ENCODE assay signal across 24 mouse cellular contexts in genomic region chr9:86324772-86325171, GRCm38 (mm10).
DNase-seq lines count a peak whose midpoint lies in the region; ATAC-seq and TF ChIP-seq lines count a peak whose summit lies in the region.
"Had no signal": no experiment of that assay in that cellular context is flagged by ENCODE, and none has a peak within 500 bp of the region (broad histone marks: within the 10 kb centered on the region; RNA-seq: fewer than 3 reads in every experiment).

No protein-coding gene starts in this region.

- H3K4me3 ChIP-seq in embryonic facial prominence, embryonic 13.5 days: no peak overlapping the region
- no peak overlapping the region for H3K4me3 ChIP-seq in limb, embryonic 14.5 days (replicated peaks; ENCODE audit: low read length)
- no peak overlapping the region for H3K4me3 ChIP-seq in forebrain, embryonic 11.5 days (ENCODE audit: low read depth, low read length)
- H3K4me3 ChIP-seq: erythroblast, embryonic 14.5 days; forebrain, embryonic 10.5 days; forebrain, embryonic 15.5 days; heart, embryonic 15.5 days; hindbrain, embryonic 10.5 days had no signal

- peak overlapping the region; percentile 64 for H3K27ac ChIP-seq in embryonic facial prominence, embryonic 13.5 days
- H3K27ac ChIP-seq in limb, embryonic 14.5 days (replicated peaks; ENCODE audit: low read depth, low read length): 0 out of 2 replicates have a peak overlapping the region, but pooled peaks have one; percentile 15
- H3K27ac ChIP-seq in forebrain, embryonic 11.5 days (ENCODE audit: low read depth, low read length): no peak overlapping the region
- H3K27ac ChIP-seq: forebrain, embryonic 15.5 days; heart, embryonic 15.5 days; hindbrain, embryonic 10.5 days; hindbrain, embryonic 14.5 days had no signal

- H3K27me3 ChIP-seq in embryonic facial prominence, embryonic 13.5 days: no peaks in the 10 kb centered on the region
- H3K27me3 ChIP-seq in limb, embryonic 14.5 days (ENCODE audit: control insufficient read depth, insufficient read depth, low read length): no peaks in the 10 kb centered on the region
- H3K27me3 ChIP-seq in forebrain, embryonic 11.5 days (ENCODE audit: control insufficient read depth, insufficient read depth, low read length): no peaks in the 10 kb centered on the region
- H3K27me3 ChIP-seq: forebrain, embryonic 15.5 days; heart, embryonic 15.5 days; Patski had no signal

- no peak for ATAC-seq in embryonic facial prominence, embryonic 13.5 days (ENCODE audit: insufficient number of reproducible peaks, insufficient read depth, low FRiP score, low TSS enrichment, low read depth)
- ATAC-seq in limb, embryonic 14.5 days (ENCODE audit: low FRiP score, low read depth): peak; percentile 32; the same call in 1 of the 2 replicates
- no peak for ATAC-seq in forebrain, embryonic 11.5 days (replicated peaks; ENCODE audit: low FRiP score)
- ATAC-seq: activated CD4-positive, CD25-positive, alpha-beta regulatory T cell, adult 4 months; forebrain, embryonic 15.5 days; Patski had no signal

- peaks cover 23% of the 10 kb centered on the region for H3K4me1 ChIP-seq in embryonic facial prominence, embryonic 13.5 days
- peaks cover 12% of the 10 kb centered on the region; the same call in 1 of the 2 replicates for H3K4me1 ChIP-seq in limb, embryonic 14.5 days (ENCODE audit: control insufficient read depth, insufficient read depth, low read length)
- no peaks in the 10 kb centered on the region; the same call in 1 of the 2 replicates for H3K4me1 ChIP-seq in forebrain, embryonic 11.5 days (replicated peaks; ENCODE audit: control insufficient read depth, insufficient read depth, low read length)

- H3K36me3 ChIP-seq in embryonic facial prominence, embryonic 13.5 days: no peaks in the 10 kb centered on the region
- H3K36me3 ChIP-seq in limb, embryonic 14.5 days (ENCODE audit: control insufficient read depth, insufficient read depth, low read length): no peaks in the 10 kb centered on the region
- no peaks in the 10 kb centered on the region for H3K36me3 ChIP-seq in forebrain, embryonic 11.5 days (ENCODE audit: control insufficient read depth, insufficient read depth, low read length)
- H3K36me3 ChIP-seq: forebrain, embryonic 10.5 days; forebrain, embryonic 15.5 days; heart, embryonic 15.5 days; hindbrain, embryonic 10.5 days had no signal

- peak overlapping the region; percentile 27 for H3K4me2 ChIP-seq in embryonic facial prominence, embryonic 13.5 days
- no peak overlapping the region for H3K4me2 ChIP-seq in limb, embryonic 14.5 days (replicated peaks; ENCODE audit: low read depth, low read length, severe bottlenecking)
- no peak overlapping the region for H3K4me2 ChIP-seq in forebrain, embryonic 11.5 days (ENCODE audit: low read depth, low read length, severe bottlenecking)
- H3K4me2 ChIP-seq: forebrain, embryonic 15.5 days; heart, embryonic 11.5 days; heart, embryonic 15.5 days; hindbrain, embryonic 14.5 days had no signal

- H3K9ac ChIP-seq in embryonic facial prominence, embryonic 13.5 days: no peak overlapping the region
- H3K9ac ChIP-seq in limb, embryonic 14.5 days (ENCODE audit: low read depth, low read length, severe bottlenecking): no peak overlapping the region
- H3K9ac ChIP-seq in forebrain, embryonic 11.5 days (ENCODE audit: low read length): no peak overlapping the region
- H3K9ac ChIP-seq: forebrain, embryonic 15.5 days; heart, embryonic 15.5 days; hindbrain, embryonic 14.5 days had no signal

- WGBS in embryonic facial prominence, embryonic 13.5 days: 18% methylated on average over 1 of the region's 1 CpGs
- WGBS in limb, embryonic 14.5 days: 15% methylated on average over 1 of the region's 1 CpGs
- 87% methylated on average over 1 of the region's 1 CpGs for WGBS in forebrain, embryonic 11.5 days

- H3K9me3 ChIP-seq in embryonic facial prominence, embryonic 13.5 days: no peaks in the 10 kb centered on the region
- H3K9me3 ChIP-seq in limb, embryonic 14.5 days (ENCODE audit: control insufficient read depth, low read length): no peaks in the 10 kb centered on the region
- H3K9me3 ChIP-seq in forebrain, embryonic 11.5 days (ENCODE audit: control insufficient read depth, low read length): no peaks in the 10 kb centered on the region
- H3K9me3 ChIP-seq: forebrain, embryonic 10.5 days; forebrain, embryonic 15.5 days; heart, embryonic 15.5 days; hindbrain, embryonic 10.5 days had no signal

- peak; percentile 11 for DNase-seq in layer of hippocampus, adult 9-11 months
- DNase-seq in layer of hippocampus, adult 8-10 months (ENCODE audit: low spot score in 2 of 2): no peak
- peak; percentile 30 for DNase-seq in brain, adult 2 months (ENCODE audit: low read depth, low spot score)
- DNase-seq in limb, embryonic 14.5 days (ENCODE audit: low spot score): peak; percentile 24
- DNase-seq in layer of hippocampus, postnatal 10 days (ENCODE audit: low spot score in 2 of 2): no peak
- DNase-seq in left cerebral cortex, adult 11 months (ENCODE audit: low spot score): no peak
- DNase-seq in forebrain, embryonic 11.5 days (ENCODE audit: low spot score): no peak
- DNase-seq: adrenal gland, postnatal 14 days; cerebellum, adult 18-20 months; cerebellum, adult 9-11 months; cerebellum, postnatal 36 days; gastrocnemius, postnatal 10 days; heart, adult 18-20 months; heart, postnatal 14 days had no signal

- TF ChIP-seq POLR2A in limb, embryonic 14.5 days (IDR thresholded peaks at IDR 0.05; ENCODE audit: borderline replicate concordance, extremely low read depth, insufficient read depth, insufficient read length): no peak

Comparison
In these comparisons a context has a peak if more than half of its experiments do, and no peak if none do; other contexts are left out.
1. DNase-seq: peak in layer of hippocampus, adult 9-11 months (single experiment), brain, adult 2 months (single experiment) and limb, embryonic 14.5 days (single experiment); none in layer of hippocampus, adult 8-10 months (0 of 2), layer of hippocampus, postnatal 10 days (0 of 2), left cerebral cortex, adult 11 months (single experiment) and forebrain, embryonic 11.5 days (single experiment).